Mouse (Mus musculus): ENCODE measurements at regions not wholly inside any gene's neighbourhood (a gene's known extent, or its start where the extent isn't known, plus 50 kb on each side); places are given as distances from the start of the nearest gene placed in this dataset.

DNA sequence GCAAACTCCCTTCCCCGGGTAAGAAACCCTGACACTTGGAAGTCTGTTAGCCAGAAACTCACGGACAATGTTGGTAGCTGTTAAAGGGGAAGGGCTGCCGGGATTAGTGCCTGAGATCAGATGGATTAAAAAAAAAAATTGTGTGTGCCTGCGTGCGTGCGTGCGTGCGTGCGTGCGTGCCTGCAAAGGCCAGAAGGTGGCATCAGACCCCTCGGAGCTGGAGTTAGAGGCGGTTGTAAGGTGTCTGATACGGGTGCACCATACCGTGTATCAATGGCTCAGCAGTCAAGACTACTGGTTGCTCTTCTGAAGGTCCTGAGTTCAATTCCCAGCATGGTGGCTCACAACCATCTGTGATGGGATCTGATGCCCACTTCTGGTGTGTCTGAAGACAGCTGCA lies 59.0 kb upstream of the Ccdc167 start:
- no peak for DNase-seq

- peak; percentile 69 for DNase-seq
Measured at GRCm38 (mm10) chr17:29773339-29773738, 56.5 kb upstream of the Ccdc167 start.

DNA sequence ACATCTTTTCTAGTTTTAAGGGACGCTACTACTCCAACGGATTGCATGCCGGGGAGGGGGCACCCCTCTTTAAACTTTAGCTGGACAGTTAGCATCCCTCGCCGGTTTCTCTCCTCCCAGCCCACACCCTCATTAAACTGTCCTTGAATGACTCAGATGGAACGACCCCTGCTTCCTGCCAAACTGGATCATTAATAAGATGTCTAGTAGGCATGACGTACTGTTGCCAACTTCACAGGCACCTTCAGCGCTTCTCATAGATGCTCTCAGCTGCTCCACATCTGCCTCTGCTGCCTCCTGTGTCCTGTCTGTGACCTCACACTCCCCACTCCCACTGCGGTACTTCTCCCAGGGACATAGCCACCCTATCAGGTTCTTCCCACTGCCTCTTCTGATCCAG lies 54.1 kb upstream of the Ccdc167 start:
- no peak for DNase-seq

DNA sequence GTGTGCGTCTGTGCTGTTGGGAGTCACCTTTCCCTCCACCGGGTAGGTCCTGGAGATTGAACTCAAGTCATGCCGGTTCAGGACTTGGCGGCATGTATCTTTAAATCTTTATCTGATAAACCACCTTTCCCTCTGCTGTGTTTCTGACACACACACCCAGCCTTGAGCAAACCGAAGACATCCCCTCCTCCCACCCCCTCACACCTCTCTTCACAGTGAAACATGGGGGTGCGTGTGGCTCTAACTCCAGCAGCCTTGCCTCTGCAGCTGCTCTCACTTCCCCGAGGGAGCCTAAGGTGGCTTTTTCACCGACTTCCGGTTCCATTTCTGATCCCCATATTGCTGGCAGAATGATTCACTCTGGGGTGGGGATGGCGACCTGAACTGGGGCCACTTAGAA lies 52.8 kb upstream of the Ccdc167 start:
- DNase-seq: no peak

- no peak for DNase-seq
Measured at GRCm38 (mm10) chr17:29769143-29769542, 52.3 kb upstream of the Ccdc167 start.

DNA sequence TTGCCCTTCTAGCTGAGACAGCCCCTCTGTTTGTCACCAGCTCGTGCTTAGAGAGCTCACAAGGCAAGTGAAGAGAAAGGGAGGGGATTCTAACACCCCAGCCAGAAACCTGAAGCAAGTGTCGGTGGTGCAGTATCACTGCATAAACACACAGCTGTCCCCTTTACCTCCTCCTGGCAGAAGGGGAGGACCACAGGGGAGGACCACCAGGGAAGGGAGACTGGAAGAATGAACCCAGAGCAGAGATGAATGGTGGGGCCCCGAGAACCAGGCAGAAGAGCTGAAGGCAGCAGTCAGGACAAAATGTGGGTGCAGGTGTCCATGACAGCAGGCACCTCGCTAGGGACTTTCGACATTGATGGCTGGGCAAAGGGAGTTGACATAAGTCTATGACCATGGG lies 51.8 kb upstream of the Ccdc167 start:
- DNase-seq: no peak
